Mouse (Mus musculus): Measurements from ENCODE around the gene Mtx2. TPM values are rescaled to one million over a fixed set of nuclear protein-coding genes. Genes with fewer than 3 reads are reported as not detected.

The Mtx2 gene
- total RNA-seq, 2 experiments from 2014 or later: 33.2 to 43.5 TPM

DNA sequence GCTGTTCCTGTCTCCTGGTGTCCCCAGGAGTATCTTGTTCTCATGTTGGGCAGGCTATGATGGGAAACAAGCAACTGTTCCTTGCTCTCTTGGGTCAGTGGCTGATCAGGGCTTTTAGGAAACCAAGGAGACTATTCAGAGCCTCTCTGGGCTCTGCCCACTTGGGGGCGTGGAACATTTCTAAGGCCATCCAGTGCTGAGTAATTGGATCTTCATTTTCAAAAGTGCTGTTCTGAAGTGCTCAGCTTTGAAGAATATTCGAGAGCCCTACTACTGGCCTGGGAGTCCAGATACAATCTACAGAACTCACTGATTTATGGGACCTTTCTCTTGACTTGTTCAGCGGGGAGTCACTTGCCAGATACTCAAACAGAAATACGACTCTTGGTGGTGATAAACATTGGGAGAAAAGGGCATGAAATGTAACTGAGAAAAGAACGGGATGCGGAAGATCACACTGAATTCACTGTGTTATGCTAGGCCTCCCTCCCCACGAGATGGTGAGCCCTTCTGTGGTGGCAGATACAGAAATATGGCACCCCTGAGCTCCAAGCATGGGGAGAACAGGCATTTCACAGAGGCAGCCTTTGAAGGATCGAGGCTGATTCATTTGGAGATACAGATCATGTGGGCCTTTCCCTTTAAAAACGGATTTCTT is 92.4 kb downstream of the Mtx2 start:
- no peak for DNase-seq

- no peak for DNase-seq
These were observed 100.6 kb downstream of the Mtx2 start for GRCm38 (mm10) chr2:74925968-74926814.

Other genes with a start within 250 kb of the Mtx2 start
- gene Lnpk, start 246.4 kb upstream of the Mtx2 start, total RNA-seq (2021): 10 to 100 TPM; 43.6 to 48.4 TPM
- gene Evx2, start 166.2 kb upstream of the Mtx2 start, total RNA-seq (2021): under 1 TPM in 1 of 2 experiments, not detected in 1; 0.08 TPM
- not detected for gene Hoxd13, start 157.5 kb upstream of the Mtx2 start, total RNA-seq (2021)
- gene Hoxd12, start 150.8 kb upstream of the Mtx2 start, total RNA-seq (2021): not detected
- under 1 TPM in 1 of 2 experiments, not detected in 1; 0.26 TPM for gene Hoxd11, start 146.2 kb upstream of the Mtx2 start, total RNA-seq (2021)
- gene Hoxd10, start 133.9 kb upstream of the Mtx2 start, total RNA-seq (2021): 1 to 10 TPM; 1.5 to 4.5 TPM
- gene Hoxd9, start 128.1 kb upstream of the Mtx2 start, total RNA-seq (2021): 10 to 100 TPM in 1 of 2 experiments, 1 to 10 TPM in 1; 5.7 to 14.7 TPM
- 10 to 100 TPM; 11.7 to 30.6 TPM for gene Hoxd8, start 121.2 kb upstream of the Mtx2 start, total RNA-seq (2021)
- gene Hoxd3, start 113.9 kb upstream of the Mtx2 start, total RNA-seq (2021): not detected
- 1 to 10 TPM; 1.4 to 2.2 TPM for gene Hoxd4, start 113.9 kb upstream of the Mtx2 start, total RNA-seq (2021)
- gene Gm28230, start 99.1 kb upstream of the Mtx2 start, total RNA-seq (2021): under 1 TPM in 1 of 2 experiments, not detected in 1; 0.27 TPM
- not detected for gene Hoxd1, start 62.8 kb upstream of the Mtx2 start, total RNA-seq (2021)

All from gastrocnemius, postnatal 25 days (tissue).